In the genomic region with DNA sequence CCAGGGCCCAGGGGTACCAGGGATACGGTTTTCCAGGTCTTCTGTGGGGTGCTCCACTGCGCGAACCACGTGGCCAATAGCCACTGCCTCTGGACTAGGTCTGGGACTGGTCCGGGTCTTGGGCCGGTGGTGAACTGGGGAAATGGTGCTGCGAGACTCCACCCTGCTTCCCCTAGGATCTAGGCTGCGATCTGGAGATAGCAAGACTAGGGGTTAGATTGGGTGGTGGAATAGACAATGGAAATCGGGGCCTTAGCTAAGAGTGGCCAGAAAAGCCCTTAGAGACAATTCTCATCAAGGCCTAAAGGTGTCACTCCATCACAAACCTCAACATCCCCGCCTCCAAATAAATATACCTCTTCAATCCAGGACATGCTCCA, we compare ENCODE assay signal across 8 mouse cellular contexts. TPM values are rescaled to one million over a fixed set of nuclear protein-coding genes. Genes with fewer than 3 reads are reported as not detected.
DNase-seq lines count a peak whose midpoint lies in the region; ATAC-seq and TF ChIP-seq lines count a peak whose summit lies in the region.

No protein-coding gene starts in this region.

- no peaks in the 10 kb centered on the region for H3K9me3 ChIP-seq in kidney, embryonic 15.5 days (replicated peaks)
- H3K9me3 ChIP-seq in intestine, embryonic 16.5 days (ENCODE audit: control insufficient read depth, low read length): no peaks in the 10 kb centered on the region
- H3K9me3 ChIP-seq in neural tube, embryonic 12.5 days: no peaks in the 10 kb centered on the region

- peaks cover 27% of the 10 kb centered on the region for H3K4me1 ChIP-seq in kidney, embryonic 15.5 days
- no peaks in the 10 kb centered on the region for H3K4me1 ChIP-seq in cortical plate, adult 2 months (ENCODE audit: control insufficient read depth, insufficient read depth, low read length)
- H3K4me1 ChIP-seq in intestine, embryonic 16.5 days (ENCODE audit: control insufficient read depth, insufficient read depth, low read length): peaks cover 5% of the 10 kb centered on the region
- H3K4me1 ChIP-seq in neural tube, embryonic 12.5 days: no peaks in the 10 kb centered on the region

- no peaks in the 10 kb centered on the region for H3K36me3 ChIP-seq in kidney, embryonic 15.5 days
- H3K36me3 ChIP-seq in intestine, embryonic 16.5 days (ENCODE audit: control insufficient read depth, insufficient read depth, low read length): no peaks in the 10 kb centered on the region
- H3K36me3 ChIP-seq in neural tube, embryonic 12.5 days: no peaks in the 10 kb centered on the region

- DNase-seq in kidney, adult 18-20 months: no peak
- DNase-seq in adrenal gland, postnatal 14 days: no peak
- DNase-seq in spleen, adult 18-20 months: no peak
- DNase-seq in kidney, postnatal 36 days: no peak

- no peaks in the 10 kb centered on the region for H3K27me3 ChIP-seq in kidney, embryonic 15.5 days
- no peaks in the 10 kb centered on the region for H3K27me3 ChIP-seq in intestine, embryonic 16.5 days (replicated peaks; ENCODE audit: control insufficient read depth, insufficient read depth, low read length)
- no peaks in the 10 kb centered on the region for H3K27me3 ChIP-seq in neural tube, embryonic 12.5 days (replicated peaks)

- no peak for ATAC-seq in kidney, embryonic 15.5 days (replicated peaks; ENCODE audit: low FRiP score)
- ATAC-seq in intestine, embryonic 16.5 days: peak; percentile 9; the same call in 1 of the 2 replicates
- ATAC-seq in neural tube, embryonic 12.5 days (ENCODE audit: low FRiP score, low read depth): no peak

- WGBS in kidney, embryonic 15.5 days: 36% methylated on average over 10 of the region's 10 CpGs
- 27% methylated on average over 10 of the region's 10 CpGs for WGBS in intestine, embryonic 16.5 days
- 39% methylated on average over 10 of the region's 10 CpGs for WGBS in neural tube, embryonic 12.5 days

- no peak for TF ChIP-seq POLR2A in cortical plate, adult 2 months (IDR thresholded peaks at IDR 0.05; ENCODE audit: extremely low read depth, insufficient read depth, low read length)

- TF ChIP-seq CTCF in cortical plate, adult 2 months (IDR thresholded peaks at IDR 0.05; ENCODE audit: extremely low read depth, insufficient read depth, low read length): no peak

- peak overlapping the region; percentile 61 for H3K4me2 ChIP-seq in kidney, embryonic 15.5 days
- H3K4me2 ChIP-seq in intestine, embryonic 16.5 days (ENCODE audit: low read depth, low read length): peak overlapping the region; percentile 68
- peak overlapping the region; percentile 46 for H3K4me2 ChIP-seq in neural tube, embryonic 12.5 days (replicated peaks)

- H3K9ac ChIP-seq in kidney, embryonic 15.5 days: peak overlapping the region; percentile 26; the same call in 1 of the 2 replicates
- peak overlapping the region; percentile 61 for H3K9ac ChIP-seq in intestine, embryonic 16.5 days (ENCODE audit: low read depth, low read length)
- H3K9ac ChIP-seq in neural tube, embryonic 12.5 days: no peak overlapping the region

- peak overlapping the region; percentile 32 for H3K4me3 ChIP-seq in kidney, embryonic 15.5 days (replicated peaks)
- H3K4me3 ChIP-seq in cortical plate, adult 2 months (ENCODE audit: insufficient read depth, low read length): peak overlapping the region; percentile 47
- H3K4me3 ChIP-seq in intestine, embryonic 16.5 days (ENCODE audit: low read length): peak overlapping the region; percentile 38
- 0 out of 2 replicates have a peak overlapping the region, but pooled peaks have one; percentile 9 for H3K4me3 ChIP-seq in neural tube, embryonic 12.5 days

- H3K27ac ChIP-seq in kidney, embryonic 15.5 days: peak overlapping the region; percentile 87
- no peak overlapping the region for H3K27ac ChIP-seq in cortical plate, adult 2 months (ENCODE audit: insufficient read depth, low read length)
- peak overlapping the region; percentile 75 for H3K27ac ChIP-seq in intestine, embryonic 16.5 days (ENCODE audit: low read length)
- no peak overlapping the region for H3K27ac ChIP-seq in neural tube, embryonic 12.5 days

RNA-seq across cellular contexts. Expression of a gene that starts 3.8 kb away (rescaled TPM):
- polyA plus RNA-seq in kidney, embryonic 15.5 days (2015; fragmentation: Nextera tagmentation; extraction: Ambion mirVana): 156 and 168 TPM in 2 replicates
- polyA plus RNA-seq in cortical plate, adult 2 months (2012; rRNA removed): 14.5 and 16.3 TPM in 2 replicates
- 187 and 205 TPM in 2 replicates for polyA plus RNA-seq in intestine, embryonic 16.5 days (2015; fragmentation: Nextera tagmentation; extraction: Ambion mirVana)
- 31.2 and 34.6 TPM in 2 replicates for polyA plus RNA-seq in neural tube, embryonic 12.5 days (2016; fragmentation: Nextera tagmentation; extraction: Ambion mirVana)
- 75.2 and 76.6 TPM in 2 replicates for total RNA-seq in adrenal gland, postnatal 14 days (2021)

RNA-seq across cellular contexts. Expression of a gene that starts 6.1 kb away (rescaled TPM):
- polyA plus RNA-seq in kidney, embryonic 15.5 days (2015; fragmentation: Nextera tagmentation; extraction: Ambion mirVana): 0.58 and 0.68 TPM in 2 replicates
- 0.96 and 1.2 TPM in 2 replicates for polyA plus RNA-seq in cortical plate, adult 2 months (2012; rRNA removed)
- 0.71 and 0.93 TPM in 2 replicates for polyA plus RNA-seq in intestine, embryonic 16.5 days (2015; fragmentation: Nextera tagmentation; extraction: Ambion mirVana)
- polyA plus RNA-seq in neural tube, embryonic 12.5 days (2016; fragmentation: Nextera tagmentation; extraction: Ambion mirVana): 0.09 TPM in 1 of 2 replicates, not detected in the other
- 4.2 and 5.1 TPM in 2 replicates for total RNA-seq in adrenal gland, postnatal 14 days (2021)

RNA-seq across cellular contexts. Expression of a gene that starts 17.9 kb away (rescaled TPM):
- 10.9 and 13.2 TPM in 2 replicates for polyA plus RNA-seq in kidney, embryonic 15.5 days (2015; fragmentation: Nextera tagmentation; extraction: Ambion mirVana)
- 2.1 and 2.5 TPM in 2 replicates for polyA plus RNA-seq in cortical plate, adult 2 months (2012; rRNA removed)
- polyA plus RNA-seq in intestine, embryonic 16.5 days (2015; fragmentation: Nextera tagmentation; extraction: Ambion mirVana): 7.6 TPM in 2 replicates
- polyA plus RNA-seq in neural tube, embryonic 12.5 days (2016; fragmentation: Nextera tagmentation; extraction: Ambion mirVana): 2.4 and 3.0 TPM in 2 replicates
- 16.0 and 19.8 TPM in 2 replicates for total RNA-seq in adrenal gland, postnatal 14 days (2021)

RNA-seq across cellular contexts. Expression of a gene that starts 21.9 kb away (rescaled TPM):
- 40.3 and 42.5 TPM in 2 replicates for polyA plus RNA-seq in kidney, embryonic 15.5 days (2015; fragmentation: Nextera tagmentation; extraction: Ambion mirVana)
- 26.7 and 28.3 TPM in 2 replicates for polyA plus RNA-seq in cortical plate, adult 2 months (2012; rRNA removed)
- 28.0 and 29.5 TPM in 2 replicates for polyA plus RNA-seq in intestine, embryonic 16.5 days (2015; fragmentation: Nextera tagmentation; extraction: Ambion mirVana)
- polyA plus RNA-seq in neural tube, embryonic 12.5 days (2016; fragmentation: Nextera tagmentation; extraction: Ambion mirVana): 44.1 and 46.6 TPM in 2 replicates
- 45.4 and 47.9 TPM in 2 replicates for total RNA-seq in adrenal gland, postnatal 14 days (2021)

RNA-seq across cellular contexts. Expression of a gene that starts 36.7 kb away (rescaled TPM):
- 2.2 and 5.5 TPM in 2 replicates for polyA plus RNA-seq in kidney, embryonic 15.5 days (2015; fragmentation: Nextera tagmentation; extraction: Ambion mirVana)
- 1,108 and 1,136 TPM in 2 replicates for polyA plus RNA-seq in cortical plate, adult 2 months (2012; rRNA removed)
- polyA plus RNA-seq in intestine, embryonic 16.5 days (2015; fragmentation: Nextera tagmentation; extraction: Ambion mirVana): 6.0 and 6.2 TPM in 2 replicates
- polyA plus RNA-seq in neural tube, embryonic 12.5 days (2016; fragmentation: Nextera tagmentation; extraction: Ambion mirVana): 62.2 and 71.0 TPM in 2 replicates
- 41.0 and 57.2 TPM in 2 replicates for total RNA-seq in adrenal gland, postnatal 14 days (2021)

Comparison
In these comparisons a context has a peak if more than half of its experiments do, and no peak if none do; other contexts are left out.
1. H3K27ac ChIP-seq: peak in kidney, embryonic 15.5 days (single experiment) and intestine, embryonic 16.5 days (single experiment); none in cortical plate, adult 2 months (single experiment) and neural tube, embryonic 12.5 days (single experiment).
2. Peak in every context shown above with its lines, with median percentiles within 50 percentile points of each other: H3K4me2 ChIP-seq and H3K4me3 ChIP-seq.